Mouse (Mus musculus): ENCODE data around the gene Gsta4. TPM values are rescaled to one million over a fixed set of nuclear protein-coding genes. Genes with fewer than 3 reads are reported as not detected.
A peak's percentile ranks its signal among the peaks of the same experiment; 100 is the strongest.
"Not testable (repeated sequence)": the region's sequence is repeated elsewhere in the genome, so short reads cannot be mapped to it uniquely, and the experiment has no call there.

Gene Gsta4
- polyA plus RNA-seq, 2 experiments from 2014 or later: 64.6 to 66.5 TPM

- peak; percentile 53 for ATAC-seq
These were observed 50.6 kb downstream of the Gsta4 start for GRCm38 (mm10) chr9:78233121-78233695.

- not testable (repeated sequence) for ATAC-seq
These were observed 73.3 kb downstream of the Gsta4 start for GRCm38 (mm10) chr9:78255683-78256470.

DNA sequence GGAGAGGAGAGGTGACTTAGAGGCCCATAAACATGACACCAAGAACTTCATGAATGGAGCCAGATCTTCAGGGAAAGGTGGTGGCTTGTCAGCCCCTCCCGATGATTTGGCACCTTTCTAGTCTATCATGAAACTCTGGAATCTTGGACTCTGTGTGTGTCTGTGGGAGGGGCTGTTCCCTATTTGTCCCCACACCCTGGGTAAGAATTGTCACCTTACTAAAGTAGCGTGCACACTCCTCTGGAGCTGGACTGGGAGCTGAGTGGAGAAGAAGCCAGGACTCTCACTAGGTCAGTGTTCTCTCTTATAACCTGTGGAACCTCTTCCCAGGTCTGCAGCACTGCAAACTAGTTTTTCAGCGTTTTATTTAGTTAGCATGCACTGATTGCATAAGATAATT lies 74.3 kb downstream of the Gsta4 start, which contains the start of gene Gm3776:
Gene Gm3776, plus strand, starts transcription at position 216 of the 400 bp plus-strand sequence.
- not testable (repeated sequence) for ATAC-seq

Other genes starting within 250 kb of the Gsta4 start
- gene Gcm1, start 130.8 kb upstream of the Gsta4 start, polyA plus RNA-seq (2017; shearing (Covaris generic)): not detected
- gene Fbxo9, start 73.7 kb upstream of the Gsta4 start, polyA plus RNA-seq (2017; shearing (Covaris generic)): 10 to 100 TPM; 25.4 to 29.3 TPM
- gene Ick, start 73.6 kb upstream of the Gsta4 start, polyA plus RNA-seq (2017; shearing (Covaris generic)): 10 to 100 TPM in 1 of 2 experiments, 1 to 10 TPM in 1; 9.0 to 10.2 TPM
- gene Gsta1, start 47.9 kb downstream of the Gsta4 start, polyA plus RNA-seq (2017; shearing (Covaris generic)): not detected
- gene Gm3776, start 74.4 kb downstream of the Gsta4 start, polyA plus RNA-seq (2017; shearing (Covaris generic)): not detected
- not detected for gene Gm10639, start 107.1 kb downstream of the Gsta4 start, polyA plus RNA-seq (2017; shearing (Covaris generic))
- gene Omt2a, start 132.0 kb downstream of the Gsta4 start, polyA plus RNA-seq (2017; shearing (Covaris generic)): not detected
- not detected for gene Omt2b, start 144.8 kb downstream of the Gsta4 start, polyA plus RNA-seq (2017; shearing (Covaris generic))
- gene Gsta2, start 173.0 kb downstream of the Gsta4 start, polyA plus RNA-seq (2017; shearing (Covaris generic)): not detected
- gene Dppa5a, start 185.4 kb downstream of the Gsta4 start, polyA plus RNA-seq (2017; shearing (Covaris generic)): not detected
- not detected for gene Ooep, start 196.0 kb downstream of the Gsta4 start, polyA plus RNA-seq (2017; shearing (Covaris generic))
- 1 to 10 TPM; 2.6 to 4.7 TPM for gene Ddx43, start 213.0 kb downstream of the Gsta4 start, polyA plus RNA-seq (2017; shearing (Covaris generic))